ENCODE assay signal across 8 mouse cellular contexts in genomic region chr10:81435436-81435835, GRCm38 (mm10). TPM values are rescaled to one million over a fixed set of nuclear protein-coding genes. Genes with fewer than 3 reads are reported as not detected.
DNase-seq lines count a peak whose midpoint lies in the region; ATAC-seq and TF ChIP-seq lines count a peak whose summit lies in the region.
"Had no signal": no experiment of that assay in that cellular context is flagged by ENCODE, and none has a peak within 500 bp of the region (broad histone marks: within the 10 kb centered on the region; RNA-seq: fewer than 3 reads in every experiment).

No protein-coding gene starts in this region.

- H3K27me3 ChIP-seq in heart, postnatal 0 days (ENCODE audit: control insufficient read depth, insufficient read depth, low read length), result no peaks in the 10 kb centered on the region

- TF ChIP-seq EP300 in heart, postnatal 0 days (IDR thresholded peaks at IDR 0.05; ENCODE audit: low read depth), result no peak

- peak; percentile 19; the same call in 1 of the 2 replicates for ATAC-seq in heart, postnatal 0 days (ENCODE audit: insufficient read depth, low read depth)
- no peak for ATAC-seq in CD4-positive, CD25-positive, alpha-beta regulatory T cell, adult 4 months

- H3K4me1 ChIP-seq in heart, postnatal 0 days (ENCODE audit: control insufficient read depth, insufficient read depth), result peaks cover 15% of the 10 kb centered on the region
- H3K4me1 ChIP-seq in olfactory bulb, adult 2 months (ENCODE audit: control insufficient read depth, insufficient read depth, low read length), result peaks cover 38% of the 10 kb centered on the region

- H3K9me3 ChIP-seq in heart, postnatal 0 days (replicated peaks; ENCODE audit: control insufficient read depth, low read length), result no peaks in the 10 kb centered on the region

- TF ChIP-seq CTCF in heart, postnatal 0 days (IDR thresholded peaks at IDR 0.05; ENCODE audit: low read depth), result no peak
- TF ChIP-seq CTCF in olfactory bulb, adult 2 months (IDR thresholded peaks at IDR 0.05; ENCODE audit: insufficient read depth, low read depth, low read length), result no peak

- no peak for TF ChIP-seq POLR2A in olfactory bulb, adult 2 months (IDR thresholded peaks at IDR 0.05; ENCODE audit: insufficient read depth, low read depth, low read length)

- no peak overlapping the region for H3K4me3 ChIP-seq in heart, postnatal 0 days (ENCODE audit: low read depth, low read length)
- H3K4me3 ChIP-seq in olfactory bulb, adult 2 months (ENCODE audit: insufficient read depth, low read depth, low read length), result no peak overlapping the region

- H3K9ac ChIP-seq in heart, postnatal 0 days (replicated peaks; ENCODE audit: low read depth, low read length), result no peak overlapping the region; the same call in 1 of the 2 replicates

- no peaks in the 10 kb centered on the region for H3K36me3 ChIP-seq in heart, postnatal 0 days (replicated peaks; ENCODE audit: control insufficient read depth, insufficient read depth, low read length)

- WGBS in heart, postnatal 0 days, result 41% methylated on average over 3 of the region's 3 CpGs
- WGBS in olfactory bulb, adult 2 months, result 34% methylated on average over 3 of the region's 3 CpGs

- peak overlapping the region; percentile 76 for H3K27ac ChIP-seq in heart, postnatal 0 days (ENCODE audit: low read depth)
- H3K27ac ChIP-seq in olfactory bulb, adult 2 months (ENCODE audit: insufficient read depth, low read depth, low read length), result peak overlapping the region; percentile 24; the same call in 1 of the 2 replicates

- H3K4me2 ChIP-seq in heart, postnatal 0 days (ENCODE audit: low read depth, low read length), result no peak overlapping the region

- peak; percentile 7 for DNase-seq in thymus, postnatal 4 days
- DNase-seq in thymus, postnatal 10 days (ENCODE audit: low spot score in 2 of 2), result no peak
- peak; percentile 96 to 97 for DNase-seq in cerebellum, postnatal 14 days
- DNase-seq in heart, postnatal 0 days (ENCODE audit: low spot score), result peak; percentile 65
- DNase-seq in layer of hippocampus, postnatal 36 days, result peak; percentile 73 to 84

RNA-seq across cellular contexts. Expression of gene Nfic, which starts 20.0 kb away (rescaled TPM):
- total RNA-seq in heart, postnatal 0 days (2014; rRNA removed; ENCODE audit: low replicate concordance), result 24.6 and 47.6 TPM in 2 replicates
- 73.7 and 77.9 TPM in 2 replicates for polyA plus RNA-seq in heart, postnatal 0 days (2015; fragmentation: Nextera tagmentation; extraction: Ambion mirVana)
- total RNA-seq in layer of hippocampus, postnatal 36 days (2021), result 10 to 100 TPM; 55.3 to 55.8 TPM
- polyA plus RNA-seq in olfactory bulb, adult 2 months (2012; ENCODE audit: insufficient read depth, insufficient read length, low replicate concordance, missing spikeins), result not detected in 2 replicates
- 10 to 100 TPM; 14.2 to 19.2 TPM for polyA plus RNA-seq in CD4-positive, CD25-positive, alpha-beta regulatory T cell, adult 4 months (2017; shearing (Covaris generic))

RNA-seq across cellular contexts. Expression of gene Smim24, which starts 42.6 kb away (rescaled TPM):
- 6.6 and 7.8 TPM in 2 replicates for total RNA-seq in heart, postnatal 0 days (2014; rRNA removed; ENCODE audit: low replicate concordance)
- polyA plus RNA-seq in heart, postnatal 0 days (2015; fragmentation: Nextera tagmentation; extraction: Ambion mirVana), result 3.3 and 3.8 TPM in 2 replicates
- 1 to 10 TPM; 1.6 to 1.7 TPM for total RNA-seq in layer of hippocampus, postnatal 36 days (2021)
- polyA plus RNA-seq in olfactory bulb, adult 2 months (2012; ENCODE audit: insufficient read depth, insufficient read length, low replicate concordance, missing spikeins), result not detected in 2 replicates
- 10 to 100 TPM in 1 of 2 experiments, 1 to 10 TPM in 1; 9.0 to 10.8 TPM for polyA plus RNA-seq in CD4-positive, CD25-positive, alpha-beta regulatory T cell, adult 4 months (2017; shearing (Covaris generic))

RNA-seq across cellular contexts. Expression of gene Gm48552, which starts 46.6 kb away (rescaled TPM):
- not detected in 2 replicates for total RNA-seq in heart, postnatal 0 days (2014; rRNA removed; ENCODE audit: low replicate concordance)
- 0.45 and 0.70 TPM in 2 replicates for polyA plus RNA-seq in heart, postnatal 0 days (2015; fragmentation: Nextera tagmentation; extraction: Ambion mirVana)
- 1 to 10 TPM; 4.5 to 7.1 TPM for total RNA-seq in layer of hippocampus, postnatal 36 days (2021)
- not detected in 2 replicates for polyA plus RNA-seq in olfactory bulb, adult 2 months (2012; ENCODE audit: insufficient read depth, insufficient read length, low replicate concordance, missing spikeins)
- polyA plus RNA-seq in CD4-positive, CD25-positive, alpha-beta regulatory T cell, adult 4 months (2017; shearing (Covaris generic)), result 1 to 10 TPM in 1 of 2 experiments, under 1 TPM in 1; 0.71 to 2.3 TPM
- total RNA-seq: hematopoietic stem cell, adult 5-6 weeks had no signal

RNA-seq across cellular contexts. Expression of gene Celf5, which starts 47.1 kb away (rescaled TPM):
- not detected in 2 replicates for total RNA-seq in heart, postnatal 0 days (2014; rRNA removed; ENCODE audit: low replicate concordance)
- 0.07 and 0.08 TPM in 2 replicates for polyA plus RNA-seq in heart, postnatal 0 days (2015; fragmentation: Nextera tagmentation; extraction: Ambion mirVana)
- total RNA-seq in layer of hippocampus, postnatal 36 days (2021), result 100 to 1,000 TPM; 273 to 281 TPM
- polyA plus RNA-seq in olfactory bulb, adult 2 months (2012; ENCODE audit: insufficient read depth, insufficient read length, low replicate concordance, missing spikeins), result not detected in 2 replicates
- 1 to 10 TPM in 1 of 2 experiments, under 1 TPM in 1; 0.53 to 1.1 TPM for polyA plus RNA-seq in CD4-positive, CD25-positive, alpha-beta regulatory T cell, adult 4 months (2017; shearing (Covaris generic))

RNA-seq across cellular contexts. Expression of gene Gm48551, which starts 51.2 kb away (rescaled TPM):
- total RNA-seq in heart, postnatal 0 days (2014; rRNA removed; ENCODE audit: low replicate concordance), result 0.11 TPM in 1 of 2 replicates, not detected in the other
- polyA plus RNA-seq in heart, postnatal 0 days (2015; fragmentation: Nextera tagmentation; extraction: Ambion mirVana), result 0.43 and 1.1 TPM in 2 replicates
- 1 to 10 TPM; 4.0 to 6.6 TPM for total RNA-seq in layer of hippocampus, postnatal 36 days (2021)
- not detected in 2 replicates for polyA plus RNA-seq in olfactory bulb, adult 2 months (2012; ENCODE audit: insufficient read depth, insufficient read length, low replicate concordance, missing spikeins)
- polyA plus RNA-seq in CD4-positive, CD25-positive, alpha-beta regulatory T cell, adult 4 months (2017; shearing (Covaris generic)), result 1 to 10 TPM; 2.2 to 3.7 TPM

Comparison
In these comparisons a context has a peak if more than half of its experiments do, and no peak if none do; other contexts are left out.
1. DNase-seq: peak in thymus, postnatal 4 days (single experiment), cerebellum, postnatal 14 days (2 of 2), heart, postnatal 0 days (single experiment) and layer of hippocampus, postnatal 36 days (2 of 2); none in thymus, postnatal 10 days (0 of 2).